Mouse (Mus musculus) cortical plate, adult 2 months (tissue): ENCODE measurements around the gene Pgpep1. TPM values are rescaled to one million over a fixed set of nuclear protein-coding genes. Genes with fewer than 3 reads are reported as not detected.

Experiments
- H3K27ac ChIP-seq: fragments of 200-500 bp; 2 replicates; pipeline ENCODE4 v1.5.1; 2012; ENCODE audit warnings: low read length, control low read depth, inconsistent platforms; ENCODE audit not compliant: insufficient read depth
- H3K4me1 ChIP-seq: fragments of 200-500 bp; 2 replicates; pipeline ENCODE4 v1.6.1; 2011; ENCODE audit warnings: low read length; ENCODE audit not compliant: control insufficient read depth, insufficient read depth
- H3K4me3 ChIP-seq: fragments of 200-500 bp; 2 replicates; pipeline ENCODE4 v1.5.1; 2011; ENCODE audit warnings: mild to moderate bottlenecking, low read length, control low read depth; ENCODE audit not compliant: insufficient read depth
- CTCF ChIP-seq: fragments of 200-500 bp; IDR thresholded peaks from 2 replicates; pipeline ENCODE4 v1.5.1; 2011; ENCODE audit warnings: mild to moderate bottlenecking, control low read depth, low read length; ENCODE audit not compliant: insufficient read depth; ENCODE audit errors: extremely low read depth
- POLR2A ChIP-seq: fragments of 200-500 bp; IDR thresholded peaks from 2 replicates; pipeline ENCODE4 v1.6.1; 2011; ENCODE audit warnings: mild to moderate bottlenecking, low read length, control low read depth; ENCODE audit not compliant: insufficient read depth; ENCODE audit errors: extremely low read depth
- polyA plus RNA-seq: library from polyadenylated mRNA; depleted of rRNA; stranded (reverse); fragments of >200 nt; gene quantifications from 2 replicates; pipeline ENCODE4 v1.2.3, GENCODE M21; 2012

The Pgpep1 gene
- polyA plus RNA-seq, 1 experiment = 18.1 TPM

GRCm38 (mm10) chr8:70615894-70616293 lies 44.3 kb downstream of the Pgpep1 start, which contains the start of gene Lrrc25:
Gene Lrrc25, plus strand, starts transcription at chr8:70616155.
- no peak for TF ChIP-seq CTCF
- no peak for TF ChIP-seq POLR2A
- H3K27ac ChIP-seq = no peak within 1 kb of the TSS
- no peaks in the 10 kb centered on the region for H3K4me1 ChIP-seq
- H3K4me3 ChIP-seq = no peak within 1 kb of the TSS

- TF ChIP-seq POLR2A (no peak), CTCF (no peak)
- Histone ChIP-seq H3K4me3 (no peak overlapping the region), H3K4me1 (peaks cover 2% of the 10 kb centered on the region; the same call in 1 of the 2 replicates), H3K27ac (no peak overlapping the region)
Measured at GRCm38 (mm10) chr8:70615281-70615680, 44.9 kb downstream of the Pgpep1 start.

- TF ChIP-seq CTCF = no peak
- no peak for TF ChIP-seq POLR2A
- H3K27ac ChIP-seq = no peak overlapping the region
- H3K4me1 ChIP-seq = peaks cover 2% of the 10 kb centered on the region; the same call in 1 of the 2 replicates
- no peak overlapping the region for H3K4me3 ChIP-seq
Measured at GRCm38 (mm10) chr8:70614469-70614868, 45.7 kb downstream of the Pgpep1 start.

GRCm38 (mm10) chr8:70613763-70614162 lies 46.4 kb downstream of the Pgpep1 start:
- H3K4me1 ChIP-seq = peaks cover 6% of the 10 kb centered on the region
- no peak overlapping the region for H3K4me3 ChIP-seq
- H3K27ac ChIP-seq = no peak overlapping the region
- no peak for TF ChIP-seq CTCF
- TF ChIP-seq POLR2A = no peak

GRCm38 (mm10) chr8:70611849-70612248 lies 48.3 kb downstream of the Pgpep1 start:
- H3K27ac ChIP-seq = peak overlapping the region; percentile 63; the same call in 1 of the 2 replicates
- H3K4me1 ChIP-seq = peaks cover 6% of the 10 kb centered on the region
- TF ChIP-seq POLR2A (no peak), CTCF (peak; percentile 96)
- peak overlapping the region; percentile 5; the same call in 1 of the 2 replicates for H3K4me3 ChIP-seq

GRCm38 (mm10) chr8:70610796-70611771 lies 49.1 kb downstream of the Pgpep1 start:
- peaks cover 6% of the 10 kb centered on the region for H3K4me1 ChIP-seq
- peak overlapping the region; percentile 83 for H3K27ac ChIP-seq
- peak overlapping the region; percentile 12 for H3K4me3 ChIP-seq
- TF ChIP-seq POLR2A (no peak), CTCF (peak; percentile 61)

GRCm38 (mm10) chr8:70609849-70610795 lies 50.1 kb downstream of the Pgpep1 start:
- Histone ChIP-seq H3K27ac (peak overlapping the region; percentile 91), H3K4me1 (peaks cover 6% of the 10 kb centered on the region), H3K4me3 (peak overlapping the region; percentile 21)
- TF ChIP-seq POLR2A = 0 out of 2 replicates have a peak, but pooled peaks have one; percentile 25
- no peak for TF ChIP-seq CTCF

- H3K4me3 ChIP-seq = peak overlapping the region; percentile 21
- peak overlapping the region; percentile 91 for H3K27ac ChIP-seq
- TF ChIP-seq POLR2A (peak; percentile 24; the same call in 1 of the 2 replicates), CTCF (no peak)
- peaks cover 6% of the 10 kb centered on the region for H3K4me1 ChIP-seq
Measured at GRCm38 (mm10) chr8:70609368-70609848, 50.8 kb downstream of the Pgpep1 start.
